Mouse (Mus musculus): ENCODE data around the gene Hist1h2af. TPM values are rescaled to one million over a fixed set of nuclear protein-coding genes. Genes with fewer than 3 reads are reported as not detected.

Hist1h2af gene
- not detected for polyA plus RNA-seq (2017; shearing (Covaris generic))

GRCm38 (mm10) chr13:23533560-23534367, at the start of gene Hist1h2af:
Gene Hist1h2af (plus strand): TSS chr13:23533906.

GRCm38 (mm10) chr13:23488400-23489322, 45.0 kb upstream of the Hist1h2af start, which contains the start of gene Btn2a2:
Gene Btn2a2 (minus strand): TSS chr13:23488857.

GRCm38 (mm10) chr13:23530901-23531875, 2.5 kb upstream of the Hist1h2af start, which contains the start of gene Hist1h4h:
Gene Hist1h4h (plus strand): TSS chr13:23531050.

GRCm38 (mm10) chr13:23535137-23536075, 1.7 kb downstream of the Hist1h2af start, which contains the start of gene Hist1h3g:
Gene Hist1h3g (plus strand): TSS chr13:23535422.

GRCm38 (mm10) chr13:23542999-23543607, 9.4 kb downstream of the Hist1h2af start, which contains the start of gene Hist1h2bh:
Gene Hist1h2bh (minus strand): TSS chr13:23543392.

GRCm38 (mm10) chr13:23543965-23544786, 10.5 kb downstream of the Hist1h2af start, which contains the start of gene Hist1h3f:
Gene Hist1h3f (plus strand): TSS chr13:23544052.

GRCm38 (mm10) chr13:23551146-23551834, 17.6 kb downstream of the Hist1h2af start, which contains the start of gene Hist1h4f:
Gene Hist1h4f (minus strand): TSS chr13:23551648.

GRCm38 (mm10) chr13:23552962-23553361, 19.3 kb downstream of the Hist1h2af start, which contains the start of gene Hist1h1d:
Gene Hist1h1d (plus strand): TSS chr13:23553262.

GRCm38 (mm10) chr13:23561883-23562659, 28.4 kb downstream of the Hist1h2af start, which contains the start of gene Hist1h3e:
Gene Hist1h3e (minus strand): TSS chr13:23562369.

GRCm38 (mm10) chr13:23571022-23571503, 37.4 kb downstream of the Hist1h2af start, which contains the start of the genes Hist1h2ae and Hist1h2bg:
Gene Hist1h2ae (minus strand): TSS chr13:23571220.
Gene Hist1h2bg (plus strand): TSS chr13:23571396.

GRCm38 (mm10) chr13:23573898-23574524, 40.3 kb downstream of the Hist1h2af start, which contains the start of the genes Hist1h2bf and Hist1h2ad:
Gene Hist1h2bf (minus strand): TSS chr13:23574196.
Gene Hist1h2ad (plus strand): TSS chr13:23574381.

GRCm38 (mm10) chr13:23575271-23575851, 41.7 kb downstream of the Hist1h2af start, which contains the start of gene Hist1h3d:
Gene Hist1h3d (plus strand): TSS chr13:23575763.

GRCm38 (mm10) chr13:23581408-23582218, 47.9 kb downstream of the Hist1h2af start, which contains the start of gene Hist1h4d:
Gene Hist1h4d (plus strand): TSS chr13:23581598.

Measured in CD4-positive, CD25-positive, alpha-beta regulatory T cell, adult 9 weeks (primary cell).